Mouse (Mus musculus) lung, postnatal 14 days (tissue): Measurements from ENCODE around the gene Erp29.

Source experiments
- DNase-seq: peaks from one replicate; pipeline ENCODE4 v3.0.0; 2021

Erp29 gene

DNA sequence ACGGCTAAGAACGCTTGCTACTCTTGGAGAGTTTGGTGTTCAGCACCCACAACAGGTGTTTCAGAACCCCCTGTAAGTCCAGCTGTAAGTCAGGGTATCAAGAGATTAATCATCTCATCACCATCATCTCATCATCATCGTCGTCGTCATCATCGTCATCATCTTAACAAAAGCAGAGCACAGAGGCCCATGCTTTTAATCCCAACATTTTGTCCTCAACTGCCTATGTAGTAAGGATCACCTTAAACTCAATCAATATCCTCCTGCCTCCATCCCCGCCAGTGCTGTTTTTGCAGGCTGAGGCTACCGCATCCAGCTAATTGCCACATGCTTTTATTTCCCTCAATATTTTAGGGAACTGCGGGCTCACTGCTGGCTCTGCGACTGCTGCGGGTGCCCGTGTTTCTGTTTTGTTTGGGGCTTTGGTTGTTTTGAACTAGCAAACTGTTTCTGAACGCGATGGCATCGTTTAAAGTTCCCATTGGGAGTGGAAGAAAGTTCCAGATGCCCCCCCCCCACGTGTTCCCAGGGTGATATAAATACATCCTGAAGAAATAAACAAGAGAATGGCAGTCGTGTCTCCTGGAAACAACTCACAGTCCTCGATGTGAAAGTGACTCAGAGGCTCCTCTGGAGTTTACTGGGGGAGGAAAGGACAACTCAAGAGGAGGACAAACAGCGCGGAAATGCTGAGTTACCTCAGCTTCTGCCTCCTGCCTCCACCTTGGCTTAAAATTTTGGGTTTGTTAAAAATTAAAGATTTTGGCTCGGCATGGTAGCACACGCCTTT is 66.0 kb downstream of the Erp29 start:
- no peak for DNase-seq

DNA sequence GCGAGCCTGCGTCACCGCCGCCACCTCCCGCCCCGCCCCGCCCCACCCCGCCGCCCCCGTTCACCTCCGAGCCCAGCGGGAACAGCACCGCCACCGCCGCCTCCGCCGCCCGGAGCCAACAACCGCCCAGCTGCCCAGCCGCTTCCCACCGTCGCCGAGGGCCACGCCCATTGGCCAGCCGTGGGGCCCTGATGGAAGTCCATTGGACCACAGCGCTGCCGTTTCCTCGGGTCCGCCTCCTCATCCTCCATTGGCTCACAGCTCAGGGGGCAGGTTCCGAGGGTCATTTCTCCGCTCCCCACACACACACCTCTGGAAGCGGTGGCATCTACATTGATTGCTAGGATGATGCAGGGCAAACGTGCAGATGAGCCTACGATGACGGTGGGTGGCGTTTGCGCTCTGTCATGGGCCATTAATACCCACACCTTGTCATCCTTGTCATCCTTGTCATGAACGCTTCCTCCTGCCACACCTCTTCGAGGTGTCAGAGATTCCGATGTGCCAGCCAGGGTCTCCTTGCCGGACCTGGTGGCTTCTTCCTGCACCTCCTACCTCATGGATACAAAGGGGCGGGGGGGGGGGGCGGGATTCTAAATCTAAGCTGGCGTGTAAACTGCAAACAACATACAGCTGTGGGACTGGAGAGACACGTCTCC is 66.7 kb downstream of the Erp29 start, which contains the start of gene Trafd1:
Gene Trafd1, minus strand, starts transcription at position 172 of the 659 bp plus-strand sequence.
- DNase-seq = peak; percentile 96

- DNase-seq = peak; percentile 61
Observed at GRCm38 (mm10) chr5:121384757-121385460, 67.4 kb downstream of the Erp29 start.

DNA sequence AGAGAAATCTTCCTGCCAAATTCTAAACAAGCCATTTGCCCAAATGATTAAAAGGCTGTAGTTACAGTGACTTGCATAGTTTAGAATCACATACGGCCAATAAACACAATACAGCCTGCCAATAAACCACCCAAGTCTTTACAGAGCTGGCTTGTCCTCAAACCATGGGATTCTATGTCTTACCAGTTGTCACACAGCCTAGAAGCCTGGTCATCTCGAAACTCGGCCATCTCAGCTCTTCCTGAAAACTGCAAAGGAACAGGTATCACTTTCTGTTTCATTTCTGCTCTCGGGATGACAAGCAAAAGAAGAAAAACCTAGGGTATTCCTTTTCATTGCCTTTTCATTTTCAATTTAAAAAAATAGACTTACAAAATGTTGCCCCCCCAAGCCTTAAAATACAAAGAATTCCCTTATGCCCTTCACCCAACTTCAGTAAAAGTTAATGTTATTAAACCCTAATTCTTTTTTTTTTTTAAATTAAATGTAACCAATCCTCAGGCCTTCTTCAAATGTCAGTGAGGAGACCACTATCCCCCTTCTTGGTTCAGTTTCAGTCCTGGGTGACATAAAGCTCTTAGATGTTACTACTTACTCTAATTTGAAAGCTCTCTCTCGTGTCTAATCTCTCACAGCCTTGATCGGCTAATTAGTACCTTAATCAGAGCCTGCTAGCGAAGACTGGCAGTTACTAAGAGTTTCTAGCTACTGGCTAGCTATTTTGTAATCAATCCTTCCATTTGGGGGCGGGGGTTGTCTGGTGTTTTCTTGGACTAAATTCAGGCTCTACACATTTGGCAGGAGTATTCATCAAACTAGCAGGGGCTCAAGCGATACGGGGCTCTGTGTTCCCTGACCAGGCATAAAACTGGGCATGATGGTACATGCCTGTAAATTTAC is 68.2 kb downstream of the Erp29 start:
- no peak for DNase-seq

DNA sequence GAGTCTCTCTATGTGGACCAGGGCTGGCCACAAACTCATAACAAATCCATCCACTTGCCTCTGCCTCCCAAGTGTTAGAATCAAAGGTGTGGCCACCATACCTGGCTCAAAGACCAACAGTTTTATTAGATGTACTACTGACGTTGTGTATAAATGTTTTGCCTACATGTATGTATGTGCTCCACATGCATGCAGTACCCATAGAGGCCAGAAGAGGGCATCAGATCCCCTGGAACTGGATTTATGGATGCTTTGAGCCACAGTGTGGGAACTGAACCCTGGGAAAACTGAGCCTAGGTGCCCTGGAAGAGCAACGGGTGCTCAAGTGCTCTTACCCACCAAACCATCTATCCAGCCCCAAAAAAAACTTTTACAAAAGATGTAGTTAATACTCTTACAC is 71.6 kb downstream of the Erp29 start:
- DNase-seq = no peak

DNA sequence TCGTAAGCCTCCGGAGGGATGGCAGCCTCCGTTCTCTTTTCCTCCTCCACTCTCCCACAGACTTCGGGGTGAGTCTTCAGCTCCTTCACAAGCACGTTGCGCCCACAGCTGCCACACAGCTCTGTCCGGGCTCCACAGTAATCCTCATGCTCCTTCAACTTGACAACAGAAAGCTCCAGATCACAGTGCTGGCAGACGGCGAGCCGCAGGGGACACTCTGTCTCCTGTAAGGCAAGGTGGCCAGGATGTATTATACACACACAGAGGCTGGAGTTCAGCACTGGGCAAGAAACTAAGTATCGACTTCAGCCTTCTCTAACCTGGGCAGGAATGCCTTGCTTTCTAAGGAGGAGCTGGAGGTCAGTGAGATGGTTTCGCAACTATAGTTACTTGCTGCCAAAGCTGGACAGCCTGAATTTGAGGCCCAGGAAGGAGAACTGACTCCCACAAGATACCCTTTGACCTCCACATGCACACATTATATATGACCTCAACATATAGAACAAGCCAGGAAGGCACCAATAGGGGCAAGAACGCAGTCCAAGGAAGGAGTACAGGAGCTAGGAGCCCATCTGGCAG is 73.5 kb downstream of the Erp29 start:
- DNase-seq = no peak
